Mouse (Mus musculus) kidney, adult 2 months (tissue): ENCODE measurements around the gene Gpatch3.

Source experiments
- CTCF ChIP-seq: fragments of 200-500 bp; conservative IDR thresholded peaks from 2 replicates; pipeline ENCODE4 v1.5.1; 2011; ENCODE audit warnings: low read depth, mild to moderate bottlenecking, control low read depth, low read length, moderate library complexity, mixed read lengths; ENCODE audit not compliant: insufficient read depth, insufficient read length
- POLR2A ChIP-seq: fragments of 200-500 bp; IDR thresholded peaks from one replicate; pipeline ENCODE4 v1.6.1; 2011; ENCODE audit warnings: low read depth, low read length, control low read depth

DNA sequence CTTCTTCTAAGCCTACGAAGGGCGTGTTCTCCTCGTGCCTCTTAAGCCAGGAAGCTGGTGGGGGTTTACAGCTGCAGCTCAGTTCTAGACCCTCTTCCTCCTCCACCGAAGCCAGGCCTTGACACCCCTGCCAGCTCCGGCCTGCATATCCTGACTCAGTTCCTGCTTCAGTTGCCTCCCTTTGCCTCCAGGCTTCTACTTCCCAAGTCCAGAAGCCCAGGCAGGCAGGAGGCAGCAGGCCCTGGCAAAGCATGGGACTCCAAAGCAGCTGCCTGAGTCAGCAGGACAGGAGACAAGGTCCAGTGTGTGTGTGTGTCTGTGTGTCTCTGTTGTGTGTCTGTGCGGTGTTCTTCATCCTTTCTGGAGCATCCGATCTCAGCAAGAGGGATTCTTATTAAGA is 29.6 kb downstream of the Gpatch3 start:
- TF ChIP-seq CTCF (no peak), POLR2A (no peak)
